Mouse (Mus musculus): ENCODE measurements at regions not wholly inside any gene's neighbourhood (a gene's known extent, or its start where the extent isn't known, plus 50 kb on each side); places are given as distances from the start of the nearest gene placed in this dataset.
"Not testable (repeated sequence)": the region's sequence is repeated elsewhere in the genome, so short reads cannot be mapped to it uniquely, and the experiment has no call there.

DNA sequence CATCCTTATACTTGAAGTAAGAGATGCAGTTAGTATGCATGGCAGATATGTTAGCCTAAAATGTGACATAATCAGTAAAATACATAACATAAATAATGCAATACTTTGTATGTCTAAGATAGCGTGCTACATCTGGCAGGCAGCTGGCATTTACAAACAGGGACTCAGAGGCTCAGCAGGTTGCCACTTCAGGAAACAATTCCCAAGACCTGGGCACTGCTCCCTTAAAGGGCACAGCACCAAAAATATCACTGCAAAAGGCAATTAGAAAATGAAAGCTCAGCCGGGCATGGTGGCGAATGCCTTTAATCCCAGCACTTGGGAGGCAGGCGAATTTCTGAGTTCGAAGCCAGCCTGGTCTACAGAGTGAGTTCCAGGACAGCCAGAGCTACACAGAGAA lies 544.0 kb downstream of the Zfp704 start:
- DNase-seq (ENCODE audit: low spot score), result no peak

GRCm38 (mm10) chr3:9064266-9065031 lies 545.4 kb downstream of the Zfp704 start:
- DNase-seq (ENCODE audit: low spot score), result peak; percentile 36

DNA sequence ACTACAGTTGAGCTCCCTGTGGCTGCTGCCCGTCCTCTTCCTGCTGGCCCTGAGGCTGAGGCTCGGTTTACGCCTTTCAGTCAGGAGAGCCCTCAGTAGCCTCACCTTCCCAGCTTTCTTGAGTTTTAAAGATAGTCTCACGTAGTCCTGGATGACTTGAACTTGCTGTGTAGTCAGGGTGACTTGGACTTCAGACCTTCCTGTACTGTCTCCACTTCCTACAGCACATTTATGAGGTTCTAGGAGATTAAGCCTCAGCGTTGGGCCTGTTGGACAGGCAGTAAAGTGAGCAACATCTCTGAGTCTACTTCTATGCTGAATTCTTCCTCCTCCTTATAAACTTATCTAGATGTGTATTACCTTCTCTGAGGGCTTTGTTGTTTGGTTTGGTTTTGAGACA lies 546.2 kb downstream of the Zfp704 start:
- DNase-seq (ENCODE audit: low spot score), result no peak

DNA sequence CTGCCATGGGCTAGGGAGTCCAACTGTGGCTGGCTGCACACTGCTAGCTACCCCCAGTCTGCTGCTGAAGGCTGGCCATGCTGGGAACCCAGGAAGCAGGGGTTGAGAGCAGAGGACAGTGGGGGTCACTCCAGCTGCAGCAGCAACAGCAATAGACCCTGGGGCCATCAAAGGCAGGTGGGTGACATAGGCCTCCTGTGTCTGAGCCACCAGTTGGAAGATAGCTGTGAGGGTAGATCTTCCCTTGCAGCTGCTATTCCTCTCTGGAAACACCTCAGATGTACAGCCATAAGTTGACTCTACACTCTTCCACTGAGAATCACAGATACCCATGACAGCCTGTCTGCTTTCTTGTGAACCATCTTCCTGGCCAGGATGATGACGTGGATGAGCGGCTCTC lies 548.5 kb downstream of the Zfp704 start:
- no peak for DNase-seq (ENCODE audit: low spot score)

DNA sequence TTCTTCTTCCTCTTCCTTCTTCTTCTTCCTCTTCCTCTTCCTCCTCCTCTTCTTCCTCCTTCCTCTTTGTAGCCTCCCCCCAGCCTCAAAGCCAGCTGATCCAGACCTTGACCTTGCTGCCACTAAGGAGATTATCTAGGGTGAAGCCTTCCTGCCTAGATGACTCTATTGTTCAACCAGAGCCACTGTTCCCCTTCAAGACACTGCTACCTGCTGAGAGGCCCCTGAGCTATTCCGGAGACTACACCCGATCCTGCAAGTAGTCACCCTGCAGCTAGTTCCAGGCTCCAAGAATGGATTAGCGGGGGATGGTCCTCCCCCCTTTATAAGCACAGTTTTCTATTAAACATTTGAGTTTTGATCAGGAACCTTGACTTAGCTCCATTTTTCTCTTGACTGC lies 552.2 kb downstream of the Zfp704 start:
- not testable (repeated sequence) for DNase-seq (ENCODE audit: low spot score)

DNA sequence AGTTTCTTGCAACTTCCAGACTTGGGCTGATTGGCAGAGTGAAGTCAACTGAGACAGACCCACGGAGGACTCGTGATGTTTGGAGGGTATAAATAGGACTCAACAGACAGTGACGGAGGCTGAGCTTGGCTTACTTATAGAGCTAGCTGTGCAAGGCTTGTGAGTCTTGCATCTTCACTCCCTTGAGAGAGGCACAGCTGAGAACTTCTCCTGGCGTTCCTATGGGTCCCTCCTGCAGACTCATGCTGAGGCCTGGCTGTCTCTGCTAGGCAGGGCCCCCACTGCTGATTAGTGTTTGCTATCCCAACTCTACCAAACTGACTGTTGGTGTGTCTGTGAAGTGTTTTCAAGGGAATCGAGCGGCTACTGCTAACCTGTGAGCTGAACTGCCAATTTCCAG lies 553.0 kb downstream of the Zfp704 start:
- no peak for DNase-seq (ENCODE audit: low spot score)

DNA sequence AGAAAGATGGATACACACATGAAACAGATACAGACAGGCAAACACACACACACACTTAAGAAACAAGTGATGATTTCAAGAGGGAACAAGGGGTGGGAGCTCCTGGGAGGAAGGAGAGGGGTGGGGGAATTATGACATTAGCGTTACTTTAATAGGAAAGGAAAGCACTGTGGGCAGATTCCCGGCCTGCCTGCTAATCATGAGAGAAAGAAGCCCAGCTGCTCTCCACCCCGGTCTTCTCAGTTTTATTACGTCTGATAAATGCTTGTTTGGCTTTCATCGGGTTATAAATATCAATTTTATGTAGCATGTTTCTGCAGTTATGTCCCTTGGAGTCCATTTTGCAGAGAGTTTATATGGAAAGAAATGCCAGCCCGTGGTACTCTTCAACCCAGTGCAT lies 554.1 kb downstream of the Zfp704 start:
- DNase-seq (ENCODE audit: low spot score), result no peak

All from left cerebral cortex, adult 11 months (tissue).